ENCODE assay signal across 12 mouse cellular contexts in genomic region chr11:22006471-22007087, GRCm38 (mm10). TPM values are rescaled to one million over a fixed set of nuclear protein-coding genes. Genes with fewer than 3 reads are reported as not detected.
DNase-seq lines count a peak whose midpoint lies in the region; ATAC-seq and TF ChIP-seq lines count a peak whose summit lies in the region.
"Had no signal": no experiment of that assay in that cellular context is flagged by ENCODE, and none has a peak within 500 bp of the region (broad histone marks: within the 10 kb centered on the region; RNA-seq: fewer than 3 reads in every experiment).

No protein-coding gene starts in this region.

- peaks cover 12% of the 10 kb centered on the region; the same call in 1 of the 2 replicates for H3K9me3 ChIP-seq in E14TG2a.4 (ENCODE audit: low read length)
- no peaks in the 10 kb centered on the region for H3K9me3 ChIP-seq in forebrain, embryonic 13.5 days (replicated peaks)
- H3K9me3 ChIP-seq in limb, embryonic 13.5 days, result no peaks in the 10 kb centered on the region
- H3K9me3 ChIP-seq: liver, embryonic 15.5 days; megakaryocyte, embryonic 14.5 days had no signal

- no peaks in the 10 kb centered on the region for H3K36me3 ChIP-seq in E14TG2a.4 (ENCODE audit: insufficient read depth, low read length)
- no peaks in the 10 kb centered on the region for H3K36me3 ChIP-seq in forebrain, embryonic 13.5 days (ENCODE audit: poor library complexity, severe bottlenecking)
- H3K36me3 ChIP-seq in limb, embryonic 13.5 days, result no peaks in the 10 kb centered on the region
- H3K36me3 ChIP-seq: liver, embryonic 15.5 days had no signal

- peaks cover 51% of the 10 kb centered on the region for H3K4me1 ChIP-seq in E14TG2a.4 (replicated peaks; ENCODE audit: low read depth, low read length)
- H3K4me1 ChIP-seq in forebrain, embryonic 13.5 days, result peaks cover 64% of the 10 kb centered on the region
- peaks cover 36% of the 10 kb centered on the region for H3K4me1 ChIP-seq in limb, embryonic 13.5 days

- peak overlapping the region; percentile 97 for H3K27ac ChIP-seq in forebrain, embryonic 13.5 days
- H3K27ac ChIP-seq in limb, embryonic 13.5 days, result no peak overlapping the region
- H3K27ac ChIP-seq: liver, embryonic 15.5 days; stomach, postnatal 0 days had no signal

- intact Hi-C loops in left cerebral cortex, postnatal 25 days (cut with DNase I), result no loop called here

- peaks cover 81% of the 10 kb centered on the region for H3K27me3 ChIP-seq in E14TG2a.4 (ENCODE audit: insufficient read depth, low read length)
- peaks cover 44% of the 10 kb centered on the region for H3K27me3 ChIP-seq in forebrain, embryonic 13.5 days
- H3K27me3 ChIP-seq in limb, embryonic 13.5 days, result peaks cover 76% of the 10 kb centered on the region

- H3K4me2 ChIP-seq in forebrain, embryonic 13.5 days, result peak overlapping the region; percentile 88
- no peak overlapping the region for H3K4me2 ChIP-seq in limb, embryonic 13.5 days (replicated peaks)
- H3K4me2 ChIP-seq: liver, embryonic 15.5 days had no signal

- peak overlapping the region; percentile 60 for H3K4me3 ChIP-seq in E14TG2a.4 (replicated peaks; ENCODE audit: low read length)
- peak overlapping the region; percentile 75 for H3K4me3 ChIP-seq in forebrain, embryonic 13.5 days
- peak overlapping the region; percentile 16; the same call in 1 of the 2 replicates for H3K4me3 ChIP-seq in limb, embryonic 13.5 days
- H3K4me3 ChIP-seq: liver, embryonic 15.5 days; megakaryocyte, embryonic 14.5 days had no signal

- no peak for TF ChIP-seq CTCF in E14TG2a.4 (conservative IDR thresholded peaks at IDR 0.05; ENCODE audit: low read length)

- peak; percentile 45 for DNase-seq in ES-CJ7 (ENCODE audit: low read depth, low spot score)
- DNase-seq in c-Kit-positive CD71-positive TER-119-positive erythroid progenitor cells, embryonic 14.5 days (ENCODE audit: low spot score), result no peak
- no peak for DNase-seq in right cerebral cortex, adult 18-20 months
- no peak for DNase-seq in left cerebral cortex, postnatal 25 days (ENCODE audit: low spot score in 2 of 2)
- DNase-seq: kidney, adult 18-20 months had no signal

- ATAC-seq in forebrain, embryonic 13.5 days, result no peak
- ATAC-seq in limb, embryonic 13.5 days (ENCODE audit: low FRiP score, low read depth), result no peak

- 7% methylated on average over 12 of the region's 12 CpGs for WGBS in forebrain, embryonic 13.5 days
- WGBS in limb, embryonic 13.5 days, result 24% methylated on average over 12 of the region's 12 CpGs

- H3K9ac ChIP-seq in forebrain, embryonic 13.5 days, result peak overlapping the region; percentile 84
- no peak overlapping the region for H3K9ac ChIP-seq in limb, embryonic 13.5 days
- H3K9ac ChIP-seq: liver, embryonic 15.5 days had no signal

RNA-seq across cellular contexts. Expression of gene Otx1, which starts 3.9 kb away (rescaled TPM):
- 20.0 and 24.0 TPM in 2 replicates for polyA plus RNA-seq in forebrain, embryonic 13.5 days (2015; fragmentation: Nextera tagmentation; extraction: Ambion mirVana)
- polyA plus RNA-seq in limb, embryonic 13.5 days (2015; fragmentation: Nextera tagmentation; extraction: Ambion mirVana), result 1.5 and 1.6 TPM in 2 replicates
- 1 to 10 TPM; 6.0 to 6.3 TPM for total RNA-seq in left cerebral cortex, postnatal 25 days (2021)
- total RNA-seq: neutrophil, adult 5-6 weeks had no signal
- polyA plus RNA-seq: liver, embryonic 15.5 days; stomach, postnatal 0 days had no signal

Comparison
In these comparisons a context has a peak if more than half of its experiments do, and no peak if none do; other contexts are left out.
1. H3K4me3 ChIP-seq: peak in every context shown above with its lines; median percentile 75 in forebrain, embryonic 13.5 days; 60 in E14TG2a.4; 16 in limb, embryonic 13.5 days.